Mouse (Mus musculus) heart, postnatal 0 days (tissue): Measurements from ENCODE around the gene Ppm1l. TPM values are rescaled to one million over a fixed set of nuclear protein-coding genes. Genes with fewer than 3 reads are reported as not detected.
A peak's percentile ranks its signal among the peaks of the same experiment; 100 is the strongest.

ENCODE experiments used
- ATAC-seq: fragments of 200-750 bp; cut with Nextera tagmentation; 2 replicates; pipeline ENCODE4 v1.8.0; 2017; ENCODE audit warnings: low read depth, moderate number of reproducible peaks, moderate library complexity; ENCODE audit not compliant: insufficient read depth
- DNase-seq: peaks from one replicate; pipeline ENCODE4 v3.0.0-alpha.2; 2016; ENCODE audit warnings: low spot score
- H3K27ac ChIP-seq: fragments of 300-500 bp; sonication (generic); 2 replicates; pipeline ENCODE4 v1.5.1; 2014; ENCODE audit warnings: low read depth, mild to moderate bottlenecking
- H3K27me3 ChIP-seq: fragments of 300-500 bp; sonication (generic); 2 replicates; pipeline ENCODE4 v1.6.1; 2014; ENCODE audit warnings: low read length, mixed read lengths; ENCODE audit not compliant: control insufficient read depth, insufficient read depth
- H3K36me3 ChIP-seq: fragments of 300-500 bp; sonication (generic); replicated peaks from 2 replicates; pipeline ENCODE4 v1.6.1; 2014; ENCODE audit warnings: low read length, mixed read lengths; ENCODE audit not compliant: control insufficient read depth, insufficient read depth
- H3K4me1 ChIP-seq: fragments of 300-500 bp; sonication (generic); 2 replicates; pipeline ENCODE4 v1.6.1; 2014; ENCODE audit warnings: antibody characterized with exemption; ENCODE audit not compliant: control insufficient read depth, insufficient read depth
- H3K4me2 ChIP-seq: fragments of 300-500 bp; sonication (generic); 2 replicates; pipeline ENCODE4 v1.6.1; 2014; ENCODE audit warnings: low read depth, mild to moderate bottlenecking, low read length, moderate library complexity
- H3K4me3 ChIP-seq: fragments of 300-500 bp; sonication (generic); 2 replicates; pipeline ENCODE4 v1.5.1; 2014; ENCODE audit warnings: low read depth, low read length
- H3K9ac ChIP-seq: fragments of 300-500 bp; sonication (generic); replicated peaks from 2 replicates; pipeline ENCODE4 v1.6.1; 2014; ENCODE audit warnings: low read depth, low read length, mixed read lengths
- H3K9me3 ChIP-seq: fragments of 300-500 bp; sonication (generic); replicated peaks from 2 replicates; pipeline ENCODE4 v1.6.1; 2016; ENCODE audit warnings: low read length; ENCODE audit not compliant: control insufficient read depth
- CTCF ChIP-seq: IDR thresholded peaks from 2 replicates; pipeline ENCODE4 v1.5.1; 2016; ENCODE audit warnings: antibody characterized with exemption, control low read depth, low read depth
- EP300 ChIP-seq: IDR thresholded peaks from 2 replicates; pipeline ENCODE4 v1.6.1; 2016; ENCODE audit warnings: antibody characterized with exemption, low read depth
- WGBS: fragments of 180-500 bp; shearing (Covaris S2); extraction: QIAGEN DNeasy Blood & Tissue Kit; methylation state at CpG from one replicate; pipeline ENCODE4 v1.1.7; 2014; 5-methylcytosine and 5-hydroxymethylcytosine counted together
- polyA plus RNA-seq: library from polyadenylated mRNA; unstranded; fragments of >200 nt; fragmentation: Nextera tagmentation; extraction: Ambion mirVana; gene quantifications from 2 replicates; pipeline ENCODE4 v1.2.1, GENCODE M21; 2015
- total RNA-seq: library from RNA; depleted of rRNA; stranded (reverse); fragments of >200 nt; gene quantifications from 2 replicates; pipeline ENCODE4 v1.2.3, GENCODE M21; 2014; ENCODE audit warnings: low replicate concordance

Gene Ppm1l
- total and polyA plus RNA-seq, 2 experiments from 2014 or later = 8.7 to 13.8 TPM

GRCm38 (mm10) chr3:69318131-69318951 lies 1.7 kb downstream of the Ppm1l start:
- no peaks in the 10 kb centered on the region for H3K27me3 ChIP-seq
- DNase-seq (peak; percentile 34), ATAC-seq (no peak)
- H3K4me1 ChIP-seq = peaks cover 19% of the 10 kb centered on the region
- WGBS = 2% methylated on average over 25 of the region's 25 CpGs
- peak overlapping the region; percentile 71 for H3K9ac ChIP-seq
- H3K4me2 ChIP-seq = peak overlapping the region; percentile 91
- TF ChIP-seq EP300 (no peak), CTCF (no peak)
- H3K36me3 ChIP-seq = no peaks in the 10 kb centered on the region
- H3K4me3 ChIP-seq = peak overlapping the region; percentile 63
- no peak overlapping the region for H3K27ac ChIP-seq
- H3K9me3 ChIP-seq = no peaks in the 10 kb centered on the region

- no peak overlapping the region for H3K27ac ChIP-seq
- no peaks in the 10 kb centered on the region for H3K36me3 ChIP-seq
- H3K4me1 ChIP-seq = peaks cover 19% of the 10 kb centered on the region
- DNase-seq (no peak), ATAC-seq (no peak)
- 77% methylated on average over 6 of the region's 6 CpGs for WGBS
- H3K9me3 ChIP-seq = no peaks in the 10 kb centered on the region
- H3K9ac ChIP-seq = no peak overlapping the region
- TF ChIP-seq CTCF = no peak
- no peaks in the 10 kb centered on the region for H3K27me3 ChIP-seq
- peak overlapping the region; percentile 63 for H3K4me3 ChIP-seq
- peak overlapping the region; percentile 91 for H3K4me2 ChIP-seq
Measured at GRCm38 (mm10) chr3:69319061-69319720, 2.5 kb downstream of the Ppm1l start.

- TF ChIP-seq CTCF (peak; percentile 13; the same call in 1 of the 2 replicates), EP300 (no peak)
- 53% methylated on average over 3 of the region's 3 CpGs for WGBS
- Histone ChIP-seq H3K9me3 (no peaks in the 10 kb centered on the region), H3K36me3 (no peaks in the 10 kb centered on the region), H3K4me1 (peaks cover 6% of the 10 kb centered on the region; the same call in 1 of the 2 replicates), H3K9ac (no peak overlapping the region), H3K4me3 (no peak overlapping the region), H3K4me2 (no peak overlapping the region), H3K27me3 (no peaks in the 10 kb centered on the region), H3K27ac (no peak overlapping the region)
- ATAC-seq (0 out of 2 replicates have a peak, but pooled peaks have one; percentile 62), DNase-seq (no peak)
Measured at GRCm38 (mm10) chr3:69323982-69324381, 7.3 kb downstream of the Ppm1l start.

GRCm38 (mm10) chr3:69329910-69330309 lies 13.2 kb downstream of the Ppm1l start:
- DNase-seq (no peak), ATAC-seq (no peak)
- 34% methylated on average over 5 of the region's 5 CpGs for WGBS
- Histone ChIP-seq H3K27me3 (no peaks in the 10 kb centered on the region), H3K36me3 (no peaks in the 10 kb centered on the region), H3K9ac (no peak overlapping the region), H3K4me1 (no peaks in the 10 kb centered on the region), H3K4me2 (no peak overlapping the region), H3K4me3 (no peak overlapping the region), H3K9me3 (no peaks in the 10 kb centered on the region), H3K27ac (no peak overlapping the region)
- no peak for TF ChIP-seq EP300
- no peak for TF ChIP-seq CTCF

- H3K4me3 ChIP-seq = no peak overlapping the region
- ATAC-seq (no peak), DNase-seq (no peak)
- 75% methylated on average over 9 of the region's 9 CpGs for WGBS
- no peaks in the 10 kb centered on the region for H3K4me1 ChIP-seq
- no peaks in the 10 kb centered on the region for H3K27me3 ChIP-seq
- H3K9ac ChIP-seq = no peak overlapping the region
- H3K4me2 ChIP-seq = no peak overlapping the region
- H3K36me3 ChIP-seq = no peaks in the 10 kb centered on the region
- H3K27ac ChIP-seq = no peak overlapping the region
- no peak for TF ChIP-seq CTCF
- TF ChIP-seq EP300 = no peak
- H3K9me3 ChIP-seq = no peaks in the 10 kb centered on the region
Measured at GRCm38 (mm10) chr3:69333819-69334218, 17.2 kb downstream of the Ppm1l start.
